Mouse (Mus musculus): ENCODE measurements at regions not wholly inside any gene's neighbourhood (a gene's known extent, or its start where the extent isn't known, plus 50 kb on each side); places are given as distances from the start of the nearest gene placed in this dataset.

DNA sequence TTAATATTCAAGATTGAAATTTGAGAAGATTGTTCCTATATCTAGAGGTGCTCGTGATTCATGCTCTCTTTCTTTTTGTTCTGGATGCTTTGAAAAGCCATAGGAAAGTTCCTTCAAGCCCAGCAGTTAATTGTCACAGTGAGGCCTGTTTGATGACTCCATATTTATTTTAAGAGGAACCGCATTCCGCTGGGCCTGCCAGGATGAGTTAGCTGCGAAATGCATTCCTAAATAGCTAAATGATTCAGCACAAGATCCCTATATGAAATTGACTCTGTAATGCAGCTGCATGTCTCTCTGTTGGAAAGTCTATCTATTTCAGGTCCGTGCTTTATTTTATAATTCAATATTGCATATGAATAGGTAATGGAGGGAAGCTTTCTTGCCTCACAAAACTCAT lies 511.9 kb upstream of the Adgra3 start:
- H3K9me3 ChIP-seq (replicated peaks): no peaks in the 10 kb centered on the region
- H3K36me3 ChIP-seq: no peaks in the 10 kb centered on the region
- no peak overlapping the region for H3K4me3 ChIP-seq
- no peaks in the 10 kb centered on the region for H3K27me3 ChIP-seq (ENCODE audit: low read depth, poor library complexity, severe bottlenecking)
- H3K27ac ChIP-seq (replicated peaks): no peak overlapping the region
- DNase-seq (ENCODE audit: low spot score): no peak
- no peaks in the 10 kb centered on the region for H3K4me1 ChIP-seq
- WGBS: 85% methylated on average over 5 of the region's 5 CpGs

DNA sequence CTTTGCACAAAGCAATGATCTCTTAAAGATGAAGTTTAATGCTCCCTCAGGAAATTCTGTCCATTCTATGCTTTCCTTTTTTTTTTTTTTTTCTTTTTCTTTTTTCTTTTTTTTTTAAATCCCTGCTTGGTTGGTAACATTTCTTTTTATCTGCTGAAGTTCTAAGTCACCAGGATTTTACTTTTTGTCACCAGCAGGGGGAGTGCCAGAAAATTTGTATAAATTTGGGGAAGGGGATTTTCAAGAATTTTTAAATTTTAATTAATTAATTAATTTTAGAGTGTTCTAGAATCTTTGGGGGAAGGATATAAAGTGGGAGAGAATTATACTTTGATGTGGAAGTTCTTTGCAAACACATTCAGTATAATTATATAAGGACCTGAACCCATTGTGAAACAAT lies 492.3 kb upstream of the Adgra3 start:
- DNase-seq (ENCODE audit: low spot score): no peak
- no peak overlapping the region for H3K27ac ChIP-seq (replicated peaks)
- no peaks in the 10 kb centered on the region for H3K36me3 ChIP-seq
- H3K4me3 ChIP-seq: no peak overlapping the region
- no peaks in the 10 kb centered on the region for H3K27me3 ChIP-seq (ENCODE audit: low read depth, poor library complexity, severe bottlenecking)
- H3K9me3 ChIP-seq (replicated peaks): no peaks in the 10 kb centered on the region
- H3K4me1 ChIP-seq: no peaks in the 10 kb centered on the region

DNA sequence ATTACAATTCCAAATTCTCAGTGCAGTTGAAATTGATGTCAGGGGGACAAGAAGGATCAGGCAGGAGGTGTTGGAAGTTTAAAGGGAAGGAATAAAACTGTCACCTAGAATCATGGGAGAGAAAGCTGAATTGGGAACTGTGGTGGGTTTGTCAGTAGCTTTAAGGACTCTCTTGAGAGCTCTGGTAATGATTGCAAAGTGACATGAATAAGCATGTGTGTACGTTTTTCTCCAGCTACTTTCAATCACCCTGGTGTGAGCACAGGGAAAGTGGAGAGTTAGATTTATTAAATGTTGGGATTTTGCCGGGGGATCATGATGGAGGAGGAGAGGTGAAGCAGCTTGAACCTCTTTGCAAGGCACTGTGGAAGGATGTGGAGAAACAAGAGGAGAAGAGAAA lies 453.7 kb upstream of the Adgra3 start:
- Histone ChIP-seq H3K4me1 (no peaks in the 10 kb centered on the region), H3K27ac (replicated peaks) (no peak overlapping the region), H3K4me3 (no peak overlapping the region), H3K36me3 (no peaks in the 10 kb centered on the region), H3K27me3 (ENCODE audit: low read depth, poor library complexity, severe bottlenecking) (no peaks in the 10 kb centered on the region), H3K9me3 (replicated peaks) (no peaks in the 10 kb centered on the region)
- DNase-seq (ENCODE audit: low spot score): no peak
- WGBS: 82% methylated on average over 2 of the region's 2 CpGs

DNA sequence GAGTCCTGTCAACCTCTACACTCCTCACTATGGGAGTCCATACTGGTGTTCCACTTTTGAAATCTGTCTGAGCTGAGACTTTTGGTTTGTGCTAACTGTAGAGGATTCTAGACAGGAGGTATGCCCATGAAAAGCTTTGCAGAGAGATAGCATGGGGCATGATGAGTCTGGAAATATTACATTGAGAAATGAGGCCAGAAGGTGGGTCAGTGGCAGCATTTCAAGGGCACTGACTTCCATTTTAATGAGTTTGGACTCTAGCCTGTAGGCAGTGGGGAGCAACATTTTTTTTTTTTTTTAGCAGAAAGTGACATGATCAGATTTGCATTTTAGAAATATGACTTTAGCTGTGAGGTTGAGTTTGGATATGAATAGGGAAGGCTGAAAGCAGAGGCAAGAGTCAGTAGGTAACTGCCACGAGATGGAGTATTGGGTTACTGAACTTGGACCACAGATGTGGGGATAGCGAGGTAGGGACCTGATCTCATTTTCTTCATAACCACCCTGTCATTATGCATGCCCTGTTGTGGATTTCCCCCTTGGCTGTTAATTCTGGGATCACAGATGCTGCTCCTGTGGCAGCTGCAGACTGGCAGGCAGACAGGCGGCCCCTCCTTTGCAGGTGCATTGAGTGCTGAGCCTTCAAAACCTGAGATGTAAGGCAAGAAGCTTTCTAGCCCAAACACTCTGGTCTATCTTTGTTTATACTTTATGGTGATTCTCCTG lies 451.1 kb upstream of the Adgra3 start:
- Histone ChIP-seq H3K27me3 (ENCODE audit: low read depth, poor library complexity, severe bottlenecking) (no peaks in the 10 kb centered on the region), H3K4me3 (no peak overlapping the region), H3K9me3 (replicated peaks) (no peaks in the 10 kb centered on the region), H3K36me3 (no peaks in the 10 kb centered on the region), H3K27ac (replicated peaks) (no peak overlapping the region), H3K4me1 (no peaks in the 10 kb centered on the region)
- WGBS: 92% methylated on average over 3 of the region's 3 CpGs
- no peak for DNase-seq (ENCODE audit: low spot score)

DNA sequence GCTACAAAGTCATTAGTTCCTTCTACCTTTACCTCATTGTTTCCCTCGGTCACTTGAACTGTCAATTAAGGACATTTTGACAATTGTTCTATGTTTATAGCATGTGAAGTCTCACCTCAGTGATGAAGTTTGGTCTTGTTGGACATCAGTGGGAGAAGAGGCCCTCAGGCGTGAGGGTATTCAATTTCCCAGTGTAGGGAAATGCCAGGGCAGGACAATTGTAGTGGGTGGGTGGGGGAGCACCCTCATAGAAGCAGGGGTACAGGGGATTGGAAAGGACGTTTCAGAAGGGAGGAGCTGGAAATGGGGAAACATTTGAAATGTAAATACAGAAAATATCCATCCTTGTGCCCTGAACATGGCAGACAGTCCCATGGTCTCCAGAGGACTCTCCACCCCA lies 431.4 kb upstream of the Adgra3 start:
- Histone ChIP-seq H3K27me3 (ENCODE audit: low read depth, poor library complexity, severe bottlenecking) (no peaks in the 10 kb centered on the region), H3K36me3 (no peaks in the 10 kb centered on the region), H3K4me3 (no peak overlapping the region), H3K4me1 (no peaks in the 10 kb centered on the region), H3K9me3 (replicated peaks) (no peaks in the 10 kb centered on the region), H3K27ac (replicated peaks) (no peak overlapping the region)
- no peak for DNase-seq (ENCODE audit: low spot score)
- WGBS: 80% methylated on average over 3 of the region's 3 CpGs

DNA sequence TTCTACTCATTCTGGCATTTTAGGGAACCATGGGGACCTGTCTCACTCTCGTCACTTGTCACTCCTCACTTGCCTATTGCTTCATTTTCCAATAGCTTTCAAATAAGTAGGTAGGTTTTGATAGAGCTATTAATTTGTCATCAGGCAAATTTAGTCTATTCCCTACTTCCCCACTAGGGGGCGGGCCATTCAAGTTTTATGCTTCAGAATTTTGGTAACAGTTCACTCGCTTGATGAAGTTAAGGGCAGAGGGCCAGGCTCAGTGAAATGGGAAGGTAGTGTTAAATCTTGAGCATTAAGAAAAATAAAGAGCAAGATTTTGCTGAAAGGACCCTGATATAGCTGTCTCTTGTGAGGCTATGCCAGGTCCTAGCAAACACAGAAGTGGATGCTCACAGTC lies 418.2 kb upstream of the Adgra3 start:
- WGBS: 24% methylated on average over 3 of the region's 3 CpGs
- no peaks in the 10 kb centered on the region for H3K27me3 ChIP-seq (ENCODE audit: low read depth, poor library complexity, severe bottlenecking)
- peak; percentile 38 for DNase-seq (ENCODE audit: low spot score)

DNA sequence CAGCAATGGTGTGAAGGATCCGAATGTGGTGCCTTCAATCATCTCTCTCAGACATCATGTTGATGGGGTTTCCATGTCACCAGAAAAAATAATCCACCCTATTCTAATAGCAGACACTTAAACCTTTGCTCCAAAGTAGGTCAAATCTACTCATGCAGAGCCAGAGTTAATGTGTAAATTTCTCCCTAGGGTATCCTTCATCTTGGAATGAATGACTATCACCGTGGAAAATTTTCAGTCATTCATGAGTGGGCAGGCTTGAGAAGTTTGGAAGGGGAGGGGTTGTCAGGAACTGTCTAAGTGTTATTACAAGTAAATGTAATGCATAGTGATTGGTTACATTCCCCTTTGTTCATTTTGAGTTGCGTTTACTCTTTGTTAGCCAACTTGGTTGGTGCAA lies 402.7 kb upstream of the Adgra3 start:
- WGBS: 80% methylated on average over 3 of the region's 3 CpGs
- no peak overlapping the region for H3K4me3 ChIP-seq

More for the DNA sequence above, 418.2 kb upstream of the Adgra3 start:
- Histone ChIP-seq H3K27ac (replicated peaks) (no peak overlapping the region), H3K9me3 (replicated peaks) (no peaks in the 10 kb centered on the region), H3K4me3 (no peak overlapping the region), H3K36me3 (no peaks in the 10 kb centered on the region), H3K4me1 (no peaks in the 10 kb centered on the region)

DNA sequence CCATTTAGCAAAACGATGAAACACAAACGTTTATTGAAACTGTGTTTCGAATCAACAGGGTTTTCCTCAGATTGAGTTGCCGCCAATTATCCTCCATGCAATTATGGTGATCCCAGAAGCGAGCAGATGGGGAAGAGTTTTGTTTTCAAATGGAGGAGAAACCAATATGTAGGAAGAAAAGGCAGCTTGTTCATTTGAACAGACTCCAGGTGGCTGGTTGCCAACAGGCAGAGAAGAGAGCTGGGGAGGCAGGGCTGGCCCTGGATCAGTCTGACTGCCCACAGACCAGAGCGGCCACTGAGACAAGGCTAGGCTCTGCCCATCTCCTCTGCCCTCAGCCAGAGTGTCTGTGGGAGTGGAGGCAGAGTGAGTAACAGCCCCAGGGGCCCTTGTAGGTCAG lies 398.8 kb upstream of the Adgra3 start:
- no peaks in the 10 kb centered on the region for H3K4me1 ChIP-seq
- H3K27me3 ChIP-seq (ENCODE audit: low read depth, poor library complexity, severe bottlenecking): no peaks in the 10 kb centered on the region
- DNase-seq (ENCODE audit: low spot score): no peak
- H3K27ac ChIP-seq (replicated peaks): no peak overlapping the region
- H3K9me3 ChIP-seq (replicated peaks): no peaks in the 10 kb centered on the region
- H3K4me3 ChIP-seq: no peak overlapping the region
- WGBS: 82% methylated on average over 6 of the region's 6 CpGs
- H3K36me3 ChIP-seq: no peaks in the 10 kb centered on the region

More for the DNA sequence above, 402.7 kb upstream of the Adgra3 start:
- DNase-seq (ENCODE audit: low spot score): no peak
- H3K9me3 ChIP-seq (replicated peaks): no peaks in the 10 kb centered on the region
- no peaks in the 10 kb centered on the region for H3K4me1 ChIP-seq
- no peak overlapping the region for H3K27ac ChIP-seq (replicated peaks)
- no peaks in the 10 kb centered on the region for H3K36me3 ChIP-seq
- no peaks in the 10 kb centered on the region for H3K27me3 ChIP-seq (ENCODE audit: low read depth, poor library complexity, severe bottlenecking)

DNA sequence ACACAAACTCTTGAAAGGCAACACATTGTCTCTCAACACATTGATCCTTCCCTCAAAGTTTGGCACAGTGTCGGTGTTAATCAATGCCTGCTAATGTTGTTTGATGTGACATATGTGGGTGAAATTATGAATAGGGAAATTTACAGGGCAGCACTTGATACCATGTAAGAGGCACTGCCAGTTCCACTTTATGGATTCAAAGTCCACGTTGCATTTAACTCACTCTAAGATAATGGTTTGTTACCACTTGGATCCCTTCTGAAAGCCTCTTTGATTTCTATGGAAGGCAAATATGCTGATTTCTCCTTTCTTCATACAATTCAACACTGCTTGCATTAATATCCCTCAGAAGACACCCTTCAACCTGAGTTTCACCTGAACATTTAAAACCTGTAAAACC lies 395.6 kb upstream of the Adgra3 start:
- no peaks in the 10 kb centered on the region for H3K9me3 ChIP-seq (replicated peaks)
- no peak overlapping the region for H3K27ac ChIP-seq (replicated peaks)
- no peak overlapping the region for H3K4me3 ChIP-seq
- no peaks in the 10 kb centered on the region for H3K27me3 ChIP-seq (ENCODE audit: low read depth, poor library complexity, severe bottlenecking)
- no peaks in the 10 kb centered on the region for H3K36me3 ChIP-seq
- 89% methylated on average over 2 of the region's 2 CpGs for WGBS
- no peak for DNase-seq (ENCODE audit: low spot score)
- H3K4me1 ChIP-seq: no peaks in the 10 kb centered on the region

DNA sequence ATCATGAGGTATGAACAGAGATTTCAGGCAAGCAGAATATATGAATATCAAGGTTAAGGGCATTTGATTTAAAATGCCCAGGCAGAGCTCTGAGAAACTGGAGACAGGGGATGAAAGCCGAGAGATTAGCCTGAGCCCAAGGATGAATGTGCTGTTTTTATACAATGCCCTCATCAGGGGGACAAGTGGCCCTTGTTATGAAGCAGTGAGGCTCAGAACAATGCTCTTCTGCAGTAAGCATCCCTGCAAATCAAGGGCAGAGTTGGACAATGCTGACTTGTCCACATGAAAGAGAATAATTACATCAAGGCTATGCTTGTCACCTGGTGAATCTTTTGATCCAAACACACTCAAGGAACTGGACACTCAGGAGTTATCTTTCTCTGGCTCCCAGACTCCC lies 348.1 kb upstream of the Adgra3 start:
- DNase-seq (ENCODE audit: low spot score): no peak
- Histone ChIP-seq H3K9me3 (replicated peaks) (no peaks in the 10 kb centered on the region), H3K4me3 (no peak overlapping the region), H3K27ac (replicated peaks) (no peak overlapping the region), H3K36me3 (no peaks in the 10 kb centered on the region), H3K27me3 (ENCODE audit: low read depth, poor library complexity, severe bottlenecking) (no peaks in the 10 kb centered on the region), H3K4me1 (no peaks in the 10 kb centered on the region; the same call in 1 of the 2 replicates)
- 32% methylated on average over 1 of the region's 1 CpGs for WGBS

DNA sequence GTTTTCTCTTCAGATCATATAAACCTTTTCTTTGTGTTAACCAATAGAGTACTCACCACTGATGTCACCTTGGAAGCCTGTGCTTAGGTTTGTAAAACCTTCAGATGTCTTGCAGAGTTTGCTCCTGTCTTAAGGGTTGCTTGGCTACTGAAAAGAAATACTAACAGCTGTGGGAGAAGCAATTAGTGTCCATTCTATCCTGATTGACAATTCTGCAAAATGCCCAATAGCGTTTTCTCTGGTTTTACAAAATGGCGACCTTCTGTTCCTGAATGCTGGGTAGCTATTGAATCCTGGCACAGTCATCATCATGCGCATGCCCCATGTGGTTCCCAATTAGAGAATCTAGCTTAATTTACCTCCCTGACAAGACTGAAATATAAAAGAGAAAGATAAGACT lies 347.7 kb upstream of the Adgra3 start:
- Histone ChIP-seq H3K27ac (replicated peaks) (no peak overlapping the region), H3K36me3 (no peaks in the 10 kb centered on the region), H3K4me1 (no peaks in the 10 kb centered on the region; the same call in 1 of the 2 replicates), H3K9me3 (replicated peaks) (no peaks in the 10 kb centered on the region), H3K27me3 (ENCODE audit: low read depth, poor library complexity, severe bottlenecking) (no peaks in the 10 kb centered on the region), H3K4me3 (no peak overlapping the region)
- no peak for DNase-seq (ENCODE audit: low spot score)
- WGBS: 81% methylated on average over 3 of the region's 3 CpGs
